ENCODE assay signal across 9 mouse cellular contexts in the genomic region with DNA sequence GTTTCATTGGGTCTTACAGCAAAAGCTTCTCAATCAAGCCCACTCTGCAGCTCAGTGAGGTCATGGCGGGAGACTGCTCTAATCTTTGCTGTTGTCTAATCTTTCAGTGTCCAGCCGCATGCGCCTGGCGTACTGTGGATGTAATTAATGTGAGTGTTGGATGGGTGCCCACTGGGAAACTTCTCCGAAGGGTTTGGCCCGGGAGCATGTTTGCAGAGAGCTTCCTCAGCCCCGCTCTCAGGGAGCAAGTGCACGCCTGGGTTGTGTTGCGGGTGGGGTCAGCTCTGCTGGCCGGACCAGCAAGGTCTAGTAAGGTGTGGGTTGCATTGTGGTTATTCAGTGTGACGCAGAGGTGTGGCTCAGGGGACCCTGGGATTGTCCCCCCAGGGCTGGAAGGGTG. TPM values are rescaled to one million over a fixed set of nuclear protein-coding genes. Genes with fewer than 3 reads are reported as not detected.
A peak's percentile ranks its signal among the peaks of the same experiment; 100 is the strongest.
DNase-seq lines count a peak whose midpoint lies in the region; ATAC-seq lines count a peak whose summit lies in the region.
"Had no signal": no experiment of that assay in that cellular context is flagged by ENCODE, and none has a peak within 500 bp of the region (broad histone marks: within the 10 kb centered on the region; RNA-seq: fewer than 3 reads in every experiment).

No protein-coding gene starts in this region.

- peak overlapping the region; percentile 45 for H3K4me2 ChIP-seq in heart, embryonic 15.5 days
- H3K4me2 ChIP-seq in stomach, embryonic 16.5 days (ENCODE audit: low read depth, low read length), result peak overlapping the region; percentile 3; the same call in 1 of the 2 replicates
- H3K4me2 ChIP-seq: hindbrain, embryonic 15.5 days had no signal

- no peaks in the 10 kb centered on the region for H3K27me3 ChIP-seq in heart, embryonic 15.5 days
- H3K27me3 ChIP-seq in stomach, embryonic 16.5 days (ENCODE audit: control insufficient read depth, insufficient read depth, low read length), result no peaks in the 10 kb centered on the region
- H3K27me3 ChIP-seq: hindbrain, embryonic 15.5 days had no signal

- H3K9ac ChIP-seq in heart, embryonic 15.5 days, result no peak overlapping the region; the same call in 1 of the 2 replicates
- H3K9ac ChIP-seq in stomach, embryonic 16.5 days (ENCODE audit: low read length), result no peak overlapping the region
- H3K9ac ChIP-seq: hindbrain, embryonic 15.5 days had no signal

- H3K36me3 ChIP-seq in heart, embryonic 15.5 days, result no peaks in the 10 kb centered on the region
- no peaks in the 10 kb centered on the region for H3K36me3 ChIP-seq in stomach, embryonic 16.5 days (ENCODE audit: control insufficient read depth, insufficient read depth, low read length)
- H3K36me3 ChIP-seq: hindbrain, embryonic 15.5 days had no signal

- 19% methylated on average over 11 of the region's 11 CpGs for WGBS in heart, embryonic 15.5 days
- 6% methylated on average over 11 of the region's 11 CpGs for WGBS in stomach, embryonic 16.5 days

- H3K9me3 ChIP-seq in heart, embryonic 15.5 days (replicated peaks), result no peaks in the 10 kb centered on the region
- no peaks in the 10 kb centered on the region for H3K9me3 ChIP-seq in stomach, embryonic 16.5 days (replicated peaks; ENCODE audit: control insufficient read depth, low read length)
- H3K9me3 ChIP-seq: hindbrain, embryonic 15.5 days had no signal

- H3K27ac ChIP-seq in heart, embryonic 15.5 days, result peak overlapping the region; percentile 72
- H3K27ac ChIP-seq in stomach, embryonic 16.5 days (ENCODE audit: low read length), result peak overlapping the region; percentile 19
- H3K27ac ChIP-seq: hindbrain, embryonic 15.5 days had no signal

- no peak for ATAC-seq in cerebellum, adult (ENCODE audit: insufficient number of reproducible peaks, low FRiP score, low TSS enrichment)
- peak; percentile 59 for ATAC-seq in heart, embryonic 15.5 days (replicated peaks; ENCODE audit: insufficient number of reproducible peaks, insufficient read depth, low FRiP score, low read depth)
- peak; percentile 61; the same call in 1 of the 2 replicates for ATAC-seq in stomach, embryonic 16.5 days (ENCODE audit: insufficient read depth, low FRiP score)

- 0 out of 2 replicates have a peak overlapping the region, but pooled peaks have one; percentile 9 for H3K4me3 ChIP-seq in heart, embryonic 15.5 days
- no peak overlapping the region for H3K4me3 ChIP-seq in stomach, embryonic 16.5 days (replicated peaks; ENCODE audit: low read length)
- H3K4me3 ChIP-seq: hindbrain, embryonic 15.5 days had no signal

- peaks cover 58% of the 10 kb centered on the region for H3K4me1 ChIP-seq in heart, embryonic 15.5 days (replicated peaks)
- peaks cover 49% of the 10 kb centered on the region for H3K4me1 ChIP-seq in stomach, embryonic 16.5 days (ENCODE audit: control insufficient read depth, insufficient read depth, low read length)

- DNase-seq in cerebellum, postnatal 10 days, result peak; percentile 67 to 80
- peak; percentile 58 for DNase-seq in Muller cell, postnatal 12 days (ENCODE audit: inconsistent ontology term)
- DNase-seq in kidney, postnatal 4 days, result peak; percentile 75 to 84
- no peak for DNase-seq in layer of hippocampus, adult 18-20 months (ENCODE audit: low spot score in 2 of 2)
- DNase-seq in right cerebral cortex, postnatal 36 days (ENCODE audit: low spot score in 2 of 2), result no peak

RNA-seq across cellular contexts. Expression of gene Zfp710, which starts 27.6 kb away (rescaled TPM):
- 9.4 and 13.6 TPM in 2 replicates for polyA plus RNA-seq in heart, embryonic 15.5 days (2015; fragmentation: Nextera tagmentation; extraction: Ambion mirVana)
- 14.3 and 16.7 TPM in 2 replicates for polyA plus RNA-seq in stomach, embryonic 16.5 days (2015; fragmentation: Nextera tagmentation; extraction: Ambion mirVana)
- 10 to 100 TPM; 25.6 to 26.0 TPM for total RNA-seq in layer of hippocampus, adult 18-20 months (2021)

Comparison
In these comparisons a context has a peak if more than half of its experiments do, and no peak if none do; other contexts are left out.
1. DNase-seq: peak in cerebellum, postnatal 10 days (2 of 2), Muller cell, postnatal 12 days (single experiment) and kidney, postnatal 4 days (2 of 2); none in layer of hippocampus, adult 18-20 months (0 of 2) and right cerebral cortex, postnatal 36 days (0 of 2).